Mouse (Mus musculus) hindbrain, embryonic 15.5 days (tissue): ENCODE measurements around the gene Ctsd. TPM values are rescaled to one million over a fixed set of nuclear protein-coding genes. Genes with fewer than 3 reads are reported as not detected.

Experiments used
- ATAC-seq: fragments of 200-750 bp; cut with Nextera tagmentation; 2 replicates; pipeline ENCODE4 v1.8.0; 2017; ENCODE audit warnings: low read depth, moderate number of reproducible peaks, moderate TSS enrichment; ENCODE audit not compliant: low FRiP score
- H3K27ac ChIP-seq: fragments of 300-500 bp; sonication (generic); replicated peaks from 2 replicates; pipeline ENCODE4 v1.5.1; 2015; ENCODE audit warnings: mild to moderate bottlenecking, inconsistent platforms
- H3K27me3 ChIP-seq: fragments of 300-500 bp; sonication (generic); 2 replicates; pipeline ENCODE4 v1.6.1; 2015; ENCODE audit warnings: control low read depth, inconsistent platforms
- H3K36me3 ChIP-seq: fragments of 300-500 bp; sonication (generic); 2 replicates; pipeline ENCODE4 v1.6.1; 2015; ENCODE audit warnings: control low read depth, inconsistent platforms
- H3K4me1 ChIP-seq: fragments of 300-500 bp; sonication (generic); replicated peaks from 2 replicates; pipeline ENCODE4 v1.6.1; 2015; ENCODE audit warnings: control low read depth, inconsistent platforms
- H3K4me2 ChIP-seq: fragments of 300-500 bp; sonication (generic); 2 replicates; pipeline ENCODE4 v1.6.1; 2015; ENCODE audit warnings: moderate library complexity, mild to moderate bottlenecking, inconsistent platforms
- H3K4me3 ChIP-seq: fragments of 300-500 bp; sonication (generic); 2 replicates; pipeline ENCODE4 v1.5.1; 2015; ENCODE audit warnings: mild to moderate bottlenecking, inconsistent platforms
- H3K9ac ChIP-seq: fragments of 300-500 bp; sonication (generic); 2 replicates; pipeline ENCODE4 v1.6.1; 2015; ENCODE audit warnings: inconsistent platforms
- H3K9me3 ChIP-seq: fragments of 300-500 bp; sonication (generic); 2 replicates; pipeline ENCODE4 v1.6.1; 2016; ENCODE audit warnings: control low read depth, inconsistent platforms
- WGBS: fragments of 180-500 bp; shearing (Covaris S2); methylation state at CpG from one replicate; pipeline ENCODE4 v1.1.7; 2015; 5-methylcytosine and 5-hydroxymethylcytosine counted together
- polyA plus RNA-seq: library from polyadenylated mRNA; unstranded; fragments of >200 nt; fragmentation: Nextera tagmentation; extraction: Ambion mirVana; gene quantifications from 2 replicates; pipeline ENCODE4 v1.2.1, GENCODE M21; 2015

Ctsd gene
- polyA plus RNA-seq, 1 experiment from 2014 or later, result 306 TPM

DNA sequence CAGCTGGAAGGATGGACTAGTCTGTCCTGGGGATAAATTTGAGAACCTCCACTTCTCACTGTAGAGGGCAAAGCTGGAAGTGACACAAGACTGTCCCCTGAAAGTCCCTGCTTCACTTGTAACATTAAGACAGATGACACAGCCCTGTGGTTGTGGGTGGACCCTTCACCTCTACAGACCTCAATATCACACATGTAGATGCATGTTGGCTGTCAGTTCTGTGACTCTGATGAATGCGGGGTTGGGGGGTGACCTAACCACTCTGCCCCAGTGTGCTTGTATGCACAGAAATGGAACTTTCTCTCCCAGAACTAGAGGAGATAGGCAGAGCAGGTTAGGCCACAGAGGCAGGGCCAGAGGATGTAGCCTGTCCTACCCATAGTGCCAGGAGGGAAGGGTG, 8.8 kb upstream of the Ctsd start:
- H3K4me2 ChIP-seq, result no peak overlapping the region
- no peak overlapping the region for H3K4me3 ChIP-seq
- H3K9ac ChIP-seq, result no peak overlapping the region
- H3K36me3 ChIP-seq, result no peaks in the 10 kb centered on the region
- H3K4me1 ChIP-seq, result no peaks in the 10 kb centered on the region
- no peaks in the 10 kb centered on the region for H3K9me3 ChIP-seq
- H3K27ac ChIP-seq, result no peak overlapping the region
- WGBS, result 100% methylated on average over 1 of the region's 1 CpGs
- ATAC-seq, result no peak
- H3K27me3 ChIP-seq, result no peaks in the 10 kb centered on the region

DNA sequence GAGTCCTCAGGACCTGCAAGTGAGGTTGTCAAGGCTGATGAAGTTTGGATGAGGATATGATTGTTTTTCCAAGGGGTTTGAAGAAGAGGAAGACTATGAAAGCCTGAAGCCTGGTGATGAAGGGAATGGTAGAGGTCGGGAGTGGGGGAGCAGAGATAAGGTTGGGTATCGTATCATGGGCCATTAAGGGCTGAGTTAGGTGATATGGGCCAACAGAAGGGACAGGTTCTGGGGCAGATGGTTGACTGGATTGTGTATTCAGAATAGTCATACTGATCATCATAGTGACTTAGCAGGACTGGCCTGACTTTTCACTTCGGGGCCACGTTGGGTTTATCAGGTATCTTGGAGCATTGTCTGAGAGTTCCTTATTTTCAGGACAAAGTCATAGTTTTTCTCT, 7.6 kb upstream of the Ctsd start:
- H3K36me3 ChIP-seq, result no peaks in the 10 kb centered on the region
- no peaks in the 10 kb centered on the region for H3K4me1 ChIP-seq
- no peak overlapping the region for H3K9ac ChIP-seq
- H3K27ac ChIP-seq, result no peak overlapping the region
- H3K27me3 ChIP-seq, result no peaks in the 10 kb centered on the region
- 90% methylated on average over 4 of the region's 4 CpGs for WGBS
- H3K4me3 ChIP-seq, result no peak overlapping the region
- H3K9me3 ChIP-seq, result no peaks in the 10 kb centered on the region
- no peak for ATAC-seq
- no peak overlapping the region for H3K4me2 ChIP-seq

DNA sequence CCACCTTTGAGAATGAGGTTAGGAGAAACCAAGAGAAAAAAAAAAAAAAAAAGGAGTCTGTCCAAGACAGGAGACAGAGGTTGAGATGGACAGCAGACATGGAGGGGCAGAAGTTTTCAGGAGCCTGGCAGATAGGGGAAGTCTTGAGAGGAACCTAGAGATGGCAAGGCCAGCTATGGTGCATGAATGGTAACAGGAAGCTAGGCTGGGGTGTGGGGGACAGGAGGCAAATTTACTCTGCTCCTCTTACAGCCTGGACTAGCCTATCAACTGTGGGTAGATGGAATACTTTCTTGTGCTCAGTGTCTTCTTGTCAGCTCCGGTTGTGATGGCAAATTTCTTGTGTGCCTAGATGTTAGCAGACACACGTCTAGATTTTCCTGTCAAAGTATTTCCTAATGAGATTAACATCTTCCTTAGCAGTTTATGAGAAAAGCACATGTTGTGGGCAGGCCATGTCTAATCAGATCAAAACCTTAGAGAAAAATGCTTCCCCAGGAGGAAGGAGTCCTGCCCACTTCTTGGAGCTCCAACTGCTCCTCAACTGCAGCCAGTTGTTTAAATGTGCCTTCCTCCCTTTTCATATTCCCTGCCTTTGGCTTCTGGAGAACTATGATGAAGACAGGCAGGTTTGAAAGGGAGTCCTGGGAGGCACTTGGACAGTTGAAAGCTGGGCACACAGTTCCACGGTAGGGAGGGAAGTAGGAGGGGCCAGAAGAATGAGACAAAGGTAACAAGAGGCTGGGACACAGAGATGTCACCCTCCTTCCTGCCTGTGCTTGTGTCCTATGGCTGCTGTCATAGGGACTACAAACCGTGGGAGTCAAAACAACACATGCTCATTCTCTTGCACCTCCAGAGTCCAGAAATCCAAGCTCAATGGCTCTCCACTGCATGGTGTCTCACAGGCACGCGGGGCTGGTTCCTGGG, 6.7 kb upstream of the Ctsd start:
- WGBS, result 64% methylated on average over 6 of the region's 6 CpGs

DNA sequence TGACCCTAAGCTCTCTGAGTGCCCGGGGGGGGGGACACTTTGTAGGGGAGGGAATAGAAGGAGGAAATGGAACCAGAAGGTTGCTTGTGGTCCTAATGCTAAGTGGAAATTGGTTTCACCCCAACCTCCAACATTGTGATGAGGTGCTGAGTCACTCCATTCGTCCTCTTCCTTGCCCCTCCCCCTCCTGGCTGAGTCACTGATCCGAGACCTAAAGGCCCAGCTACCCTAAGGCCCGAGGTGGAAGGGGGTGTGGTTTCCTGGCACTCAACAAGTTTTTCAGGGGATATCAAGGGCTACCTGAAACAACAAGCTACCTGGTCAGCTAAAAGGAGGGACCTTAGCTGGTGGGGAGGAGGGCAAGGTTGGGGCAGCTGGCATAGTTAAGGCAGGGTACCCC, 5.4 kb upstream of the Ctsd start:
- Histone ChIP-seq H3K36me3 (no peaks in the 10 kb centered on the region), H3K4me3 (no peak overlapping the region), H3K27ac (no peak overlapping the region), H3K4me1 (peaks cover 2% of the 10 kb centered on the region; the same call in 1 of the 2 replicates), H3K27me3 (no peaks in the 10 kb centered on the region), H3K9me3 (no peaks in the 10 kb centered on the region), H3K9ac (no peak overlapping the region), H3K4me2 (no peak overlapping the region)
- no peak for ATAC-seq
- 39% methylated on average over 4 of the region's 4 CpGs for WGBS

More for the DNA sequence above, 6.7 kb upstream of the Ctsd start:
- H3K9ac ChIP-seq, result no peak overlapping the region
- H3K4me1 ChIP-seq, result no peaks in the 10 kb centered on the region
- H3K9me3 ChIP-seq, result no peaks in the 10 kb centered on the region
- no peak overlapping the region for H3K27ac ChIP-seq
- no peak overlapping the region for H3K4me3 ChIP-seq
- no peaks in the 10 kb centered on the region for H3K36me3 ChIP-seq
- no peaks in the 10 kb centered on the region for H3K27me3 ChIP-seq
- H3K4me2 ChIP-seq, result no peak overlapping the region
- no peak for ATAC-seq

DNA sequence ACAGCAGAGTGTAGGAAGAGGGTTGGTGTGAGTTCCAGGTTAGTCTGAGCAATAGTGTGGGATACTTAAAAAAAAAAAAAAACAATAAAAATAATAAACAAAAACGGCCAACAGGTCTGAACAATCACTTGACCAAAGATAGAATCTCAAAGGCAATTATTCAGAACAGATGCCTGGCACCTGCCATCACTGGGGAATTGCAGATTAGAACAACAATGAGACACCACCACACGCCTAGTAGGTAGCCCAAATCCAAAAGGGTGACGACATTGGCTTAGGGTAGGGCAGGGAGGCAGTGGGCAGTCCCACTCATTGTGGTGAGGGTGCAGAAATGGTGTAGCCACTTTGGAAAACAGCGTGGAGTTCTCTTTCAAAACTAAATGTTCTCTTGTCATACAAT, 3.8 kb upstream of the Ctsd start:
- Histone ChIP-seq H3K27ac (no peak overlapping the region), H3K27me3 (no peaks in the 10 kb centered on the region), H3K9me3 (no peaks in the 10 kb centered on the region), H3K4me2 (no peak overlapping the region), H3K36me3 (no peaks in the 10 kb centered on the region), H3K4me3 (no peak overlapping the region), H3K9ac (no peak overlapping the region), H3K4me1 (peaks cover 11% of the 10 kb centered on the region)
- no peak for ATAC-seq
- WGBS, result 60% methylated on average over 4 of the region's 4 CpGs

DNA sequence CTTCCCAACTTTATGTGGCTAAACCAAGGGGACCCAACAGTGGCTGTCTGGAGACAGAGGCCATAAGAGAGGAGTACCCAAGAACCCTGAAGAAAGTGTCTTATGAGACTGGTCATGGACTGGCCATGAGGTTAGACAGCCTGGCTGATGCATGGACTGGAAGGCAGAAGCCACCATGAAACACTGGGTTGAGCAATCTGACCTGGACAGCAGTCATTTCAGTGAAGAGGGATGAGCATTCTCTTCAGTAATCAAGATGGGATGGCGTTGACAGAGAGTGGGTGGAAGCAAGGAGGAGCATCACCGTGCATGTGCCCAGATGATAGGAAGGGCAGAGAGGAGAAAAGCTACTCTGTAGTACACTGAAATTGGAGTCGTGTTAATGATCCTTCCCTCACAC, 3.3 kb upstream of the Ctsd start:
- no peak overlapping the region for H3K4me3 ChIP-seq
- H3K4me1 ChIP-seq, result peaks cover 16% of the 10 kb centered on the region
- WGBS, result 79% methylated on average over 3 of the region's 3 CpGs
- H3K27ac ChIP-seq, result no peak overlapping the region
- no peak overlapping the region for H3K9ac ChIP-seq
- H3K27me3 ChIP-seq, result no peaks in the 10 kb centered on the region
- H3K9me3 ChIP-seq, result no peaks in the 10 kb centered on the region
- no peak overlapping the region for H3K4me2 ChIP-seq
- H3K36me3 ChIP-seq, result no peaks in the 10 kb centered on the region
- ATAC-seq, result no peak

DNA sequence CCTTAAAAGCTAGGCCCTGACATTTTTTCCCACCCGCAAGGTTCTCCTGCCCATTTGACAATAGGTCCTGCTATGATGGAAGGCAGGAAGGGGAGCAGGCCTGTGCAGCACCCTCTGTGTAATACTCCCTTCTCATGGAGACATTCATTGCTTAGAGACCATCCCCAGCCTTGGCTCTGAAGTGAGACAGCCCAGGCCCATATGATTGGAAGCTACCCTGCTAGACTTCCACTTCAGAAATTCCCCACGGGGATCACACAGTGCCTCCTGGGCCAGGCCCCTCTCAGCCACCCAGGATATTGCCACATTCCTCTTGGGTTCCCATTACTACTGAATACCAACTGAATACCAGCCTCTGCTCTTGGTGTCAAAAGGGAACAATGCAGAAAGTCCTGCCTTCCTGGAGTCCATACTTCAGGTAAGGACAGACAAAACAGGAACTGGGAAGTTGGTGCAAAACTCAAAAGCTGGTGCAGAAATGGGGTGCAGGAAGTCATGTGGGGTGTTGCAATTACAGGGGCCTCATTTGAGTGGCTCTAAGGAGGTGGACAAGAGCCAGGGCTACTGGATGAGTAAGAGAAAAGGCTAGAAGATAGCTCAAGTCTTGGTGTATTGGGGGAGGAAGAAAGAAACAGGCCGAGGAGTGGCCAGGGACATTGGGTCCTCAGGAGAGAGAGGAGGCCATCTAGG, 2.3 kb upstream of the Ctsd start:
- Histone ChIP-seq H3K36me3 (no peaks in the 10 kb centered on the region), H3K27me3 (no peaks in the 10 kb centered on the region), H3K27ac (no peak overlapping the region), H3K9ac (no peak overlapping the region), H3K9me3 (no peaks in the 10 kb centered on the region), H3K4me1 (peaks cover 24% of the 10 kb centered on the region), H3K4me3 (no peak overlapping the region), H3K4me2 (no peak overlapping the region)
- ATAC-seq, result no peak
- 86% methylated on average over 3 of the region's 3 CpGs for WGBS

DNA sequence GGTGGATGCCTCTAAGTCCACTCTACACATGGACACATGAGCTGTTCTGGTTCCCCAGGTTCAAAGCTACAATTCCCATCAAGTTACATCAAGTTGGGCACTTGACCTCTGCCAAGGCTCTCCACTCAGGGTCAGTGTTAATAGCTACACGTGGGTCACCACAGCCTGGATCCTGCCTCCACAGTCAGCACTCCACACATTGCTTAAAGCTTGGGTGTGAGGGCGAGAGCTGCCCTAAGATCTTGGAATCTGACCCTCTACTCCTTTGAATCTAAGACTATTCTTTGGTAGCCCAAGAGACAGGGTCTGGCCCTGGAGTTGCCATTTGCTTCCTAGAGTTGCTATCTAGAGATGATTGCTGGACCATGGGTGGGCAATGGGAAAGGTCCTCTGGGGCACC, 902 bp upstream of the Ctsd start:
- Histone ChIP-seq H3K9me3 (no peaks in the 10 kb centered on the region), H3K27ac (no peak overlapping the region), H3K4me3 (no peak overlapping the region), H3K4me1 (peaks cover 24% of the 10 kb centered on the region), H3K36me3 (peaks cover 6% of the 10 kb centered on the region), H3K9ac (no peak overlapping the region), H3K27me3 (no peaks in the 10 kb centered on the region), H3K4me2 (no peak overlapping the region)
- no peak for ATAC-seq
- WGBS, result 88% methylated on average over 2 of the region's 2 CpGs

DNA sequence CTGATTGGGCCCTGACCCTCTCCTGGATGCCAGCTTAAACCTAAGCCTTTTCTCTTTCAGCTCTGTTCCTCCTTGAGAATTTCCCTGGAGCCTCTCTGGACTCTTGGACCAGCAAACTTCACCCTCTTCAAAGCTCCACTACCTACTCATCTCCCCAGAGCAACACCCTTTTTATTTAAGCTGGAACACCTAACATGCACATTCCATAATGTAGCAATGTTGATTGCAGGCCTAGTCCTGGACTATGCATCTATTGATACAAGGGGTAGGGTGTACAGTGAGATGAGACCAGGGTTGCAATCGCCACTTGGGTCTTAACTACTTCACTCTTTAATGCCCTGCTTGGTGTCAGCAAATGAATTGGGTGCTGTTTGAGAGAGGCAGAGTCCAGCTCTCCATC, 360 bp upstream of the Ctsd start:
- peak overlapping the region; percentile 89 for H3K4me3 ChIP-seq
- 0 out of 2 replicates have a peak overlapping the region, but pooled peaks have one; percentile 22 for H3K9ac ChIP-seq
- H3K4me2 ChIP-seq, result peak overlapping the region; percentile 90
- 98% methylated on average over 1 of the region's 1 CpGs for WGBS
- peaks cover 11% of the 10 kb centered on the region for H3K36me3 ChIP-seq
- ATAC-seq, result no peak
- H3K9me3 ChIP-seq, result no peaks in the 10 kb centered on the region
- peak overlapping the region; percentile 79 for H3K27ac ChIP-seq
- peaks cover 24% of the 10 kb centered on the region for H3K4me1 ChIP-seq
- no peaks in the 10 kb centered on the region for H3K27me3 ChIP-seq

DNA sequence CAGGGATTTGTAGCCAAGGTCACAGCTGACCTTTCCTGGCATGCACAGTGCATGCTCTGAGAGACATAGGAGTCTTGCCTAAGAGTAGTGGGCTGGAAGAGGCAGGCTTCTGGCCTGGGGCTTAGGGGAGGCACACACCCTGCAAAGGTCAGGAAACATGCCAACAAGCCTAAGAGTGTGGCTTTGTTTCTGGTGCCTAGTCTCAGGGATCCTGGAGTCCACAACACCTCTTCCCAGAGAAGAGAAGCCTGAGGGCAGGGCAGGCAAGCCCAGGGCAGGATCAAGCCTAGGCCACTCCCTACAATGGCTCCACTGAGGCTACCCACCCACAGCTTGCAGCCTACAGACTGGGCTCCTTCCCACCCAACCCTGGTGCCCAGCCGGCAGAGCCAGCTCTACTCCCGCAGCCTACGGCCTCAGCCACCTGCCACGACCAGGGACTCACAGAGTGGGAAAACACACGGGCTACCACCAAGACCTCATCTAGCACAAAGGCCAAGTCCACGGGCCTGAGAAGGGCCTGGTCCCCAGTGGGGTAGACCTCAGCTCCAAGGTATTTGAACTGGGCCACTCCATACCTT, 1.1 kb downstream of the Ctsd start:
- WGBS, result 58% methylated on average over 6 of the region's 6 CpGs
- no peak for ATAC-seq
- H3K4me3 ChIP-seq, result peak overlapping the region; percentile 89
- no peaks in the 10 kb centered on the region for H3K9me3 ChIP-seq
- H3K9ac ChIP-seq, result peak overlapping the region; percentile 88
- peak overlapping the region; percentile 79; the same call in 1 of the 2 replicates for H3K27ac ChIP-seq
- H3K4me2 ChIP-seq, result peak overlapping the region; percentile 90
- H3K36me3 ChIP-seq, result peaks cover 26% of the 10 kb centered on the region
- H3K4me1 ChIP-seq, result peaks cover 24% of the 10 kb centered on the region
- no peaks in the 10 kb centered on the region for H3K27me3 ChIP-seq

DNA sequence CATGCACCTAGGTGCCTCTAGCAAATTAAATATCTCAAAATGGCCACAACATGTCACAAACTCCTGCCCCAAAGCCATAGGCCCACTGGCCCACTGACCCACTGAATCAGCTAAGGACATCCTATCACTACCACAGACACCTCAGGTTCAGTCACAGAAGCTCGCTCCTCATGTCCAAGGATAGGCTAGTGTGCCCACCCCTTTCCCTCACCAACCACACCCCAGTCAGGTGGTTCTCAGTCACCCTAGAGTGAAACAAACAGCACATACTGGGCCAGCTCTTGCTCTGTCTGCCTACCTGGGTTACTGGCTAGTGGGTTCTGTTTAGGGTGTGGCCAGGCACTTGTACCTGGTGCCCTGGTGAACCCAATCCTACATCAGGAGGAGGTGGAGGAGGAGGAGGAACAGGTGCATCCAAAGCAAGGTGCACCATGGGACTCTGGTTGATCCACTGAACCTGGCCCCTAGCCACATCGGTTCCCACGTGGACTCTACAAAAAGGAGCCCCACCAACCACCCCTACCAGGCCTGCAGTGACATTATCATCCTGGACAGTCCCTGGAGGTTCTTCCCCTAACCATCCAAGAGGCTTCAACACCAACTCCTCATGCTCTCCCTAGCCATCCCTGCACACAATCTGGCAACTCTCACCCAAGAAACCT, 2.0 kb downstream of the Ctsd start:
- Histone ChIP-seq H3K9ac (no peak overlapping the region), H3K4me3 (peak overlapping the region; percentile 89; the same call in 1 of the 2 replicates), H3K27ac (no peak overlapping the region), H3K4me1 (peaks cover 24% of the 10 kb centered on the region), H3K4me2 (peak overlapping the region; percentile 90), H3K27me3 (no peaks in the 10 kb centered on the region), H3K36me3 (peaks cover 34% of the 10 kb centered on the region), H3K9me3 (no peaks in the 10 kb centered on the region)
- no peak for ATAC-seq
- 98% methylated on average over 3 of the region's 3 CpGs for WGBS

DNA sequence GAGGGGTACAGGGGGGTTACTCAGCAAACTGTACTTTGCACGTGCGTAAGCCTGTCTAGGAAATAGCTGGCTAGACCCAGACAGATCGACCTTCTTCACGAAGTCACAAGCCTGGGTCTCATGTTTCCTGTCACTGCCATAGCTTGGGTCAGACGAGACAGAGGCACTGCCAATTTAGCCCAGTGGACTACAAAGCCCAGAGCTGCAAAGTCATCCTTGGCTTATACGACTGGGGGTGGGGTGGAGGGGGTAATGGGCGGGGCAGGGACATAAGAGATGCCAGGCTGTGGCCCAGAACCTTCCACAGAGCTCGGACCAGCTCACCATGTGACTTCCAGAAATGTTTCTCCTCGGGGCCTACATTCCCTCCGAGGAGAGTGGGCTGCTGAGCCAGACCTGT, 3.5 kb downstream of the Ctsd start:
- Histone ChIP-seq H3K9me3 (no peaks in the 10 kb centered on the region), H3K4me1 (peaks cover 24% of the 10 kb centered on the region), H3K27ac (no peak overlapping the region), H3K27me3 (no peaks in the 10 kb centered on the region), H3K36me3 (peaks cover 49% of the 10 kb centered on the region), H3K9ac (no peak overlapping the region), H3K4me2 (no peak overlapping the region), H3K4me3 (no peak overlapping the region)
- 91% methylated on average over 10 of the region's 10 CpGs for WGBS
- ATAC-seq, result no peak
